Mouse (Mus musculus) heart, embryonic 12.5 days (tissue): ENCODE measurements around the gene Pitpnm1. TPM values are rescaled to one million over a fixed set of nuclear protein-coding genes. Genes with fewer than 3 reads are reported as not detected.
A peak's percentile ranks its signal among the peaks of the same experiment; 100 is the strongest.

ENCODE experiments used
- ATAC-seq: fragments of 200-750 bp; cut with Nextera tagmentation; 2 replicates; pipeline ENCODE4 v1.8.0; 2017; ENCODE audit warnings: moderate TSS enrichment, moderate library complexity; ENCODE audit not compliant: insufficient number of reproducible peaks, low FRiP score
- H3K27ac ChIP-seq: fragments of 300-500 bp; sonication (generic); 2 replicates; pipeline ENCODE4 v1.5.1; 2016; ENCODE audit warnings: mild to moderate bottlenecking, moderate library complexity; ENCODE audit not compliant: poor library complexity, severe bottlenecking
- H3K27me3 ChIP-seq: fragments of 300-500 bp; sonication (generic); replicated peaks from 2 replicates; pipeline ENCODE4 v1.6.1; 2016; ENCODE audit warnings: mild to moderate bottlenecking, moderate library complexity
- H3K36me3 ChIP-seq: fragments of 300-500 bp; sonication (generic); 2 replicates; pipeline ENCODE4 v1.6.1; 2016; ENCODE audit warnings: mild to moderate bottlenecking, moderate library complexity
- H3K4me1 ChIP-seq: fragments of 300-500 bp; sonication (generic); replicated peaks from 2 replicates; pipeline ENCODE4 v1.6.1; 2016; ENCODE audit warnings: mild to moderate bottlenecking
- H3K4me2 ChIP-seq: fragments of 300-500 bp; sonication (generic); 2 replicates; pipeline ENCODE4 v1.6.1; 2016; ENCODE audit warnings: mild to moderate bottlenecking, moderate library complexity
- H3K4me3 ChIP-seq: fragments of 300-500 bp; sonication (generic); 2 replicates; pipeline ENCODE4 v1.5.1; 2016; ENCODE audit warnings: mild to moderate bottlenecking
- H3K9ac ChIP-seq: fragments of 300-500 bp; sonication (generic); 2 replicates; pipeline ENCODE4 v1.6.1; 2016; ENCODE audit warnings: mild to moderate bottlenecking, moderate library complexity
- H3K9me3 ChIP-seq: fragments of 300-500 bp; sonication (generic); replicated peaks from 2 replicates; pipeline ENCODE4 v1.6.1; 2016; ENCODE audit warnings: mild to moderate bottlenecking, moderate library complexity
- WGBS: fragments of 180-500 bp; shearing (Covaris S2); methylation state at CpG from one replicate; pipeline ENCODE4 v1.1.7; 2016; 5-methylcytosine and 5-hydroxymethylcytosine counted together
- polyA plus RNA-seq: library from polyadenylated mRNA; unstranded; fragments of >200 nt; fragmentation: Nextera tagmentation; extraction: Ambion mirVana; gene quantifications from 2 replicates; pipeline ENCODE4 v1.2.1, GENCODE M21; 2016

Pitpnm1 gene
- polyA plus RNA-seq, 1 experiment from 2014 or later: 23.3 TPM

GRCm38 (mm10) chr19:4086156-4086555 is 13.6 kb upstream of the Pitpnm1 start:
- H3K27ac ChIP-seq: no peak overlapping the region
- H3K9me3 ChIP-seq: no peaks in the 10 kb centered on the region
- ATAC-seq: no peak
- no peaks in the 10 kb centered on the region for H3K4me1 ChIP-seq
- no peak overlapping the region for H3K4me2 ChIP-seq
- no peak overlapping the region for H3K9ac ChIP-seq
- no peaks in the 10 kb centered on the region for H3K36me3 ChIP-seq
- H3K27me3 ChIP-seq: peaks cover 59% of the 10 kb centered on the region
- H3K4me3 ChIP-seq: no peak overlapping the region
- WGBS: 89% methylated on average over 15 of the region's 15 CpGs

GRCm38 (mm10) chr19:4087090-4087489 is 12.7 kb upstream of the Pitpnm1 start:
- Histone ChIP-seq H3K27me3 (peaks cover 54% of the 10 kb centered on the region), H3K4me1 (no peaks in the 10 kb centered on the region), H3K4me2 (no peak overlapping the region), H3K27ac (no peak overlapping the region), H3K36me3 (no peaks in the 10 kb centered on the region), H3K4me3 (no peak overlapping the region), H3K9me3 (no peaks in the 10 kb centered on the region), H3K9ac (no peak overlapping the region)
- no peak for ATAC-seq
- 64% methylated on average over 5 of the region's 5 CpGs for WGBS

GRCm38 (mm10) chr19:4088146-4088545 is 11.7 kb upstream of the Pitpnm1 start:
- Histone ChIP-seq H3K36me3 (no peaks in the 10 kb centered on the region), H3K4me3 (no peak overlapping the region), H3K9ac (no peak overlapping the region), H3K27me3 (peaks cover 46% of the 10 kb centered on the region), H3K4me2 (no peak overlapping the region), H3K4me1 (no peaks in the 10 kb centered on the region), H3K27ac (no peak overlapping the region), H3K9me3 (no peaks in the 10 kb centered on the region)
- 44% methylated on average over 5 of the region's 5 CpGs for WGBS
- no peak for ATAC-seq

GRCm38 (mm10) chr19:4089128-4089527 is 10.7 kb upstream of the Pitpnm1 start:
- 77% methylated on average over 6 of the region's 6 CpGs for WGBS

GRCm38 (mm10) chr19:4090446-4090845 is 9.4 kb upstream of the Pitpnm1 start:
- no peak overlapping the region for H3K9ac ChIP-seq
- H3K4me2 ChIP-seq: no peak overlapping the region
- peaks cover 33% of the 10 kb centered on the region; the same call in 1 of the 2 replicates for H3K27me3 ChIP-seq
- WGBS: 75% methylated on average over 3 of the region's 3 CpGs
- no peak overlapping the region for H3K27ac ChIP-seq
- H3K4me3 ChIP-seq: no peak overlapping the region
- H3K9me3 ChIP-seq: no peaks in the 10 kb centered on the region
- no peaks in the 10 kb centered on the region for H3K4me1 ChIP-seq
- H3K36me3 ChIP-seq: no peaks in the 10 kb centered on the region
- ATAC-seq: no peak

More at GRCm38 (mm10) chr19:4089128-4089527, 10.7 kb upstream of the Pitpnm1 start:
- Histone ChIP-seq H3K4me1 (no peaks in the 10 kb centered on the region), H3K9ac (no peak overlapping the region), H3K4me2 (no peak overlapping the region), H3K9me3 (no peaks in the 10 kb centered on the region), H3K4me3 (no peak overlapping the region), H3K36me3 (no peaks in the 10 kb centered on the region), H3K27ac (no peak overlapping the region), H3K27me3 (peaks cover 39% of the 10 kb centered on the region)
- no peak for ATAC-seq

GRCm38 (mm10) chr19:4091383-4091782 is 8.4 kb upstream of the Pitpnm1 start:
- no peak overlapping the region for H3K4me2 ChIP-seq
- 47% methylated on average over 2 of the region's 2 CpGs for WGBS

GRCm38 (mm10) chr19:4092750-4093149 is 7.0 kb upstream of the Pitpnm1 start:
- Histone ChIP-seq H3K9me3 (no peaks in the 10 kb centered on the region), H3K27ac (no peak overlapping the region), H3K4me3 (no peak overlapping the region), H3K4me1 (peaks cover 9% of the 10 kb centered on the region), H3K36me3 (no peaks in the 10 kb centered on the region), H3K9ac (no peak overlapping the region), H3K4me2 (no peak overlapping the region), H3K27me3 (peaks cover 23% of the 10 kb centered on the region; the same call in 1 of the 2 replicates)
- no peak for ATAC-seq
- 86% methylated on average over 3 of the region's 3 CpGs for WGBS

More at GRCm38 (mm10) chr19:4091383-4091782, 8.4 kb upstream of the Pitpnm1 start:
- Histone ChIP-seq H3K4me1 (0 out of 2 replicates have a peak, but pooled peaks cover 3% of the 10 kb centered on the region), H3K9ac (no peak overlapping the region), H3K27me3 (peaks cover 24% of the 10 kb centered on the region; the same call in 1 of the 2 replicates), H3K36me3 (no peaks in the 10 kb centered on the region), H3K4me3 (no peak overlapping the region), H3K27ac (no peak overlapping the region), H3K9me3 (no peaks in the 10 kb centered on the region)
- ATAC-seq: no peak

- H3K9ac ChIP-seq: 0 out of 2 replicates have a peak overlapping the region, but pooled peaks have one; percentile 3
- H3K36me3 ChIP-seq: no peaks in the 10 kb centered on the region
- peaks cover 16% of the 10 kb centered on the region; the same call in 1 of the 2 replicates for H3K27me3 ChIP-seq
- no peaks in the 10 kb centered on the region for H3K9me3 ChIP-seq
- no peak overlapping the region for H3K27ac ChIP-seq
- WGBS: 64% methylated on average over 7 of the region's 7 CpGs
- H3K4me3 ChIP-seq: no peak overlapping the region
- ATAC-seq: no peak
- peaks cover 18% of the 10 kb centered on the region for H3K4me1 ChIP-seq
- H3K4me2 ChIP-seq: no peak overlapping the region
Measured at GRCm38 (mm10) chr19:4093772-4094171, 6.0 kb upstream of the Pitpnm1 start.

- no peak for ATAC-seq
- H3K27ac ChIP-seq: no peak overlapping the region
- H3K4me2 ChIP-seq: no peak overlapping the region
- H3K4me3 ChIP-seq: no peak overlapping the region
- 79% methylated on average over 3 of the region's 3 CpGs for WGBS
- no peaks in the 10 kb centered on the region for H3K9me3 ChIP-seq
- peaks cover 10% of the 10 kb centered on the region; the same call in 1 of the 2 replicates for H3K27me3 ChIP-seq
- no peak overlapping the region for H3K9ac ChIP-seq
- peaks cover 23% of the 10 kb centered on the region for H3K4me1 ChIP-seq
- no peaks in the 10 kb centered on the region for H3K36me3 ChIP-seq
Measured at GRCm38 (mm10) chr19:4094348-4094747, 5.5 kb upstream of the Pitpnm1 start.

GRCm38 (mm10) chr19:4094774-4095303 is 5.0 kb upstream of the Pitpnm1 start:
- 71% methylated on average over 5 of the region's 5 CpGs for WGBS
- no peak for ATAC-seq
- no peak overlapping the region for H3K9ac ChIP-seq
- no peaks in the 10 kb centered on the region for H3K9me3 ChIP-seq
- no peak overlapping the region for H3K4me2 ChIP-seq
- H3K4me1 ChIP-seq: peaks cover 28% of the 10 kb centered on the region
- no peak overlapping the region for H3K27ac ChIP-seq
- H3K36me3 ChIP-seq: no peaks in the 10 kb centered on the region
- no peak overlapping the region for H3K4me3 ChIP-seq
- H3K27me3 ChIP-seq: 0 out of 2 replicates have a peak, but pooled peaks cover 7% of the 10 kb centered on the region

GRCm38 (mm10) chr19:4095802-4096201 is 4.0 kb upstream of the Pitpnm1 start:
- H3K27ac ChIP-seq: no peak overlapping the region
- H3K9ac ChIP-seq: no peak overlapping the region
- H3K9me3 ChIP-seq: no peaks in the 10 kb centered on the region
- peaks cover 36% of the 10 kb centered on the region for H3K4me1 ChIP-seq
- 68% methylated on average over 3 of the region's 3 CpGs for WGBS
- H3K36me3 ChIP-seq: no peaks in the 10 kb centered on the region
- no peak overlapping the region for H3K4me3 ChIP-seq
- no peak overlapping the region for H3K4me2 ChIP-seq
- no peak for ATAC-seq
- H3K27me3 ChIP-seq: peaks cover 14% of the 10 kb centered on the region
